Mouse (Mus musculus) myocyte (in vitro differentiated cells): ENCODE measurements around the gene Ssh1.

ENCODE experiments used
- E2F4 ChIP-seq: IDR thresholded peaks from one replicate; pipeline ENCODE4 v1.6.1; 2011; ENCODE audit warnings: mild to moderate bottlenecking, control low read depth, moderate library complexity; ENCODE audit not compliant: insufficient read depth
- MAX ChIP-seq: IDR thresholded peaks from one replicate; pipeline ENCODE4 v1.6.1; 2011; ENCODE audit warnings: low read depth, mild to moderate bottlenecking, control low read depth
- POLR2A ChIP-seq: IDR thresholded peaks from one replicate; pipeline ENCODE4 v1.6.1; 2011; ENCODE audit warnings: low read depth, mild to moderate bottlenecking, control low read depth, moderate library complexity; ENCODE audit not compliant: insufficient read length
- TCF12 ChIP-seq: IDR thresholded peaks from one replicate; pipeline ENCODE4 v1.6.1; 2011; ENCODE audit warnings: mild to moderate bottlenecking, control low read depth; ENCODE audit not compliant: poor library complexity, insufficient read depth, severe bottlenecking
- USF1 ChIP-seq: IDR thresholded peaks from one replicate; pipeline ENCODE4 v1.6.1; 2011; ENCODE audit warnings: low read depth, mild to moderate bottlenecking, control low read depth, moderate library complexity

GRCm38 (mm10) chr5:113943328-113943727 lies 50.4 kb downstream of the Ssh1 start:
- TF ChIP-seq POLR2A (no peak), MAX (no peak), TCF12 (no peak), E2F4 (no peak), USF1 (no peak)
